Mouse (Mus musculus) activated CD4-positive, CD25-positive, alpha-beta regulatory T cell, adult 4 months (primary cell): ENCODE measurements at regions not wholly inside any gene's neighbourhood (a gene's known extent, or its start where the extent isn't known, plus 50 kb on each side); places are given as distances from the start of the nearest gene placed in this dataset.
A peak's percentile ranks its signal among the peaks of the same experiment; 100 is the strongest.
"Not testable (repeated sequence)": the region's sequence is repeated elsewhere in the genome, so short reads cannot be mapped to it uniquely, and the experiment has no call there.

Source experiments
- ATAC-seq: one replicate; pipeline ENCODE4 v1.8.0; 2017

GRCm38 (mm10) chr9:88238346-88238745 is 88.7 kb upstream of the Nt5e start:
- ATAC-seq, result no peak

GRCm38 (mm10) chr9:88240740-88241139 is 86.3 kb upstream of the Nt5e start:
- ATAC-seq, result no peak

DNA sequence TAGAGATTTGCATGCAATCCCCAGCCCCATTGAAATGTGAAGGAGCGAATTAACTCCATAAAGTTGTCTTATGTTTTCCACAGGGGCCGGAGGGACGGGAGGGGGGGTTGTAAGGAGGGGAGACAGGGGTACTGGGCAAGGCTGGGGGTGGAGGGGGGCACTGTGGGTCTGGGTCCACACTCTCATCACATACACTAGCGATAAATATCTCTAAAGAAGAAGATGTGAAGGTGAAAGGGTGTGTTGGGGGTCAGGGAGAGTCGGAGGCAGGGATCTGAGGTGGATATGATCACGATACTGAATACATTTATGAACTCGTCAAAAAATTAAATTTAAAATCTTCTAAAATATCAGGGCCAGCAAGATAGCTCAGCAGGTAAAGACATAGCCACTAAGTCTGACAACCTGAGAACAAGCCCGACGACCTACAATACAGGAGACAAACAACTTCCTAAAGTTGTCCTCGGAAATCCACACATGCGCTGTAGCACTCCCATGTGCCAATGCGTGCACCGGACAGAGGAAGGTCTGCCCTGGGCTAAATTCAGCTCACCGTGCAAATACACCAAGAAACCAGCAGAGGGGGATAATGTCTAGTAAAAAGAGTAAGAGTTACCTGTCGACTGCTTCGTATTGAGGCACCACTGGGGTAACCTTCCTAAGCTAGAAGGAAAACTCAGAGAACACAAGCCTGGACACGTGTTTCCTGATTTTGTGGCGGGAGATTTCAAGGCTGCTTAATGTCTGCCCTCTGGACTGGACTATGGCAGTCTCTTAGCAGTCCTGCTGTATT is 85.6 kb upstream of the Nt5e start:
- peak; percentile 100 for ATAC-seq

GRCm38 (mm10) chr9:88242530-88242929 is 84.5 kb upstream of the Nt5e start:
- ATAC-seq, result no peak

DNA sequence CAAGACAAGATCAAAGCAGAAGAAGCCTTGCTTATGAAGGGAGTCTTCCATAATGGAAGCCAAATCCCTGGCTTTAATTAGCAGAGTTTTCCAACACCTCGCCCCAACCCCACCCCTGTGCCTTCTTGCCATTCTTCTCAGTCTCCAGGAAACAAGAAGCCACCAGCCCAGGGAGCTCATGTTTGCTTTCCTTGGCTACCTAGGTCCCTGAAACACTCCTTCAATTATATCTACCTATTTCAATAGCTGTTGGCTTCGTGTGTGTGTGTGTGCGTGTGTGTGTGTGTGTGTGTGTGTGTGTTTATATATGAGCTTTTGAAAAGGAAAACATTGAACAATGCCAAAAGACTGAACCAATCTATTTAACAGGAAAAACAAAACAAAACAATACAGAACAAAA is 82.5 kb upstream of the Nt5e start:
- no peak for ATAC-seq

DNA sequence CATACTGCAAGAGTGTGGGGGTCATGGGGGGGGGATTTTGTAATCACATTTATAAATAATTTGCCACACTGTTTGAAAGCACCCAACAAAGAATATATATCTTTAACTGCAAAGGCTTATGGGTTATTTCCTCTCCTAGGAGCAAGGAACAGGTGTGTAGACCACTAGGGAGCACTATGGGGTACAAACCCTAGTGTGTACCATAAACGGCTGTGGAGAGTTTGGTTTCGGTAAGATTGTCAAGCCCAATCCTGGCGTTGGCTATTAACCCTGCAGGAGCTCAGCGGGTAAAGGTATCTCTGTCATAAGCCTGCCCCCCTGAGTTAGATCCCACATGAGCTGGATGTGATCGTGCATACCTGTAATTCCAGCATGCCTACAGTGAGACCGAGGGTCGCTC is 71.0 kb upstream of the Nt5e start:
- no peak for ATAC-seq

DNA sequence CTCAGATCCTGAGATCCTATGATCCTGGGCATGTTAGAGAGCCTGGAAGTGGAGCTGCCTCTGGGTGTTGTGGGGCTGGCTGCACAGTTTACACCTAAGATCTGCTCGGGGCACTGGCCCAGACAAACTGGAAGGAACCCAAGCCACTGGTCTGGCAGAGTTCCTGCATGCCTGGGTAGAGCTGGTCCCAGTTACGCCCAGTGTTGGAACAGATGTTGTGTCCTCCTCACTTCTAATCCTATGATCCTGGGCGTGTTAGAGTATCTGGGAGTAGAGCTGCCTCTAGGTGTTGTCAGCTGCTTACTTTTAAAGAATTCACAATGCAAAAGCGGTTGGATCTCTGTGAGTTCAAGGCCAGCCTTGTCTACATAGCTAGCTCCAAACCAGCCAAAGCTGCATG is 67.4 kb upstream of the Nt5e start:
- no peak for ATAC-seq

DNA sequence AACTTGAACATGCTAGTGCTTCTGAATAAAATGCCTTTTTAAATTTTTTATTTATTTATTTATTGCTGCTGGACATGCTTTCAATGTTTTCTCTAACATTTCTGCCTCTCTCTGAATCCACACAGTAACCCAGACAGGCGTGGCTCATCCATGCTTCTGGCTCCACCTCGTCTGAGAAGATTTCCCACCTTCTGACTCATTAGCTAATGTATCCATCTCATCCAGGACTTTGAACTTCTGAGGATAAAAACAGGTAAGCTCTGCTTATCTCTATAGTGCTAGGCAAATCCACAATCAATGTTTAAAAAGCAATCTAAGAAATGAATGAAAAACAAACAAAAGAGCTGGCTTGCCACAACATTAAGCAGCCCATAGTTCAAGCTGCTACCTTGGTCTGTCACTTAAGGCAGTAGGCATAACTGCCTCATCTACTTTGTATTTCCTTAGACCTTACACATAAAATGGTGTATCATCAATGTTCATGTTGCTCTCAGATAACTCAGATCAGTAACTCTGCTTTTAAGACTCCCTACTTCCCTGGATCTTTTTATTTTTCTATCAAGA is 66.8 kb upstream of the Nt5e start:
- no peak for ATAC-seq

DNA sequence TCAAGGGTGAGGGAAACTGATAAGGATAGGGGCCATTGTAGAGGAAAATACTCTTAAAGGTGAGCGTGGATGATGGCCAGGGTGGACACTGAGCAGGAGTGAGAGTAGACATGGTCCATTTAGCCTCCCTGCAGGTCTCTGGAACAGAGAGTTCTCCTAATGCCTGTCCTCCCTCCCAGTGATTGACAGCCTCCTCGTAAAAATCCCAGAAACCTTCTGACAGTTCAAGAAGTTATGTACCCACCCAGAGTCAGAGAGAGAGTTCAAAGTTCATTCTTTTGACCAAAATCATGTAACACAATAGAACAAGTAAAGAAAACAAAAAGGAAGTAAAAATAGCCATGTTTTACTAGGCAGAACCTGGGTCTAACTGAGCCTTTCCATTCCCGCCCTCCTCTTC is 64.5 kb upstream of the Nt5e start:
- ATAC-seq, result no peak

GRCm38 (mm10) chr9:88266346-88266745 is 60.7 kb upstream of the Nt5e start:
- ATAC-seq, result not testable (repeated sequence)

DNA sequence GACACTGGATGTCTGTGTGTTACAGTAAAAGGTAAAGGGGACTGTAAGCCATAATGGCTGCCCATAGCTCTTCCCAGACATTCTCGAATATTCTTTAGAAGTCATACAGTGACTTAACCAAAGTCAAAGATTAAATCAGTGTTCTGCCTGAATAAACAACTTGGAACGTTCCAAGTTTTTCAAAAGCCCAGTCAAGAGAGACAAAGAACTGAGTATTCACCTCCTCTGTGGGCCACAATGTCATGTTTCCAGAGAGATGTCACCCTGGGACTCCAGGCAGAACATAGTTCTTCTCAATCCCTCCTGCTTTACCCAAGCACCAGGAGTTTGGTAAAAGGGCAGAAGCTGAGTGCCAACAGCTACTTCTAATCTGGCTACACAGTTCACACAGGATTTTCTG is 58.2 kb upstream of the Nt5e start:
- no peak for ATAC-seq

DNA sequence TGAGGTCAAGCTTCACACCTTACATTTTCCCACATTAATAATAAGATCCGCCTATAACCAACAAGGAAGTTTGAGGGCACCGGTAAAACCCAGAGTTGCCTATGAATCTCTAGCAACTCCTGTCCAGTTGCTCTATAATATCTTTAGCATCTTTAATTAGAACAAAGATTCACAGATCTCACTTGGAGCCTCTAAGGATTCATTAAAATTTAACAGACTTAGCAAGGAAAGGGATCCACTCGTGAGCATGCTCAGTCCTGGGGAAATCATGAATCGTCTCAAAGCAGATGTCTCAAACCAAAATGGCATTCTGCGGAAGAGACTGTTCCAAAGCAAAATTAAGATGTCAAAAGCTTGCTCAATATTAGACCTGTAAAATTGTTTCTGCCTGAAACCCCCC is 57.8 kb upstream of the Nt5e start:
- no peak for ATAC-seq

GRCm38 (mm10) chr9:88270836-88271235 is 56.2 kb upstream of the Nt5e start:
- no peak for ATAC-seq

- ATAC-seq, result peak; percentile 54
These were observed 53.7 kb upstream of the Nt5e start for GRCm38 (mm10) chr9:88273304-88273703.

DNA sequence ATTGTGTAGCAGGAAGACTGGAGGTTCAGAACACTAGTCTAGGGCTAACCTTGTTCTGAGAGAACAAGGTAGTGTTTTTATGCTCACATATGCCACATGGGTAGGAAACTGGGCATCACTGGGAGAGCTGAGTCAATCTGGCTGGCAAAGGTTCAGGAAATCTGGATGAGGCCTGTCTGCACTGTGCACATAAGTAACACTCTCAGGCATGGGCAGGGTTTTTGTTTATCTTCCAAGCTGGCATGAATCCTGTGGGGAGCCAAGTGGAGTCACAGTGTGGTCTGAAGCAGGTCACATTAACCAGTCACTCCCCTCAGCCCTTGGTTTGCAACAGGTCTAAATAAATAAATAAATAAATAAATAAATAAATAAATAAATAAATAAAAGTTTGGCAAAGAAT is 53.0 kb upstream of the Nt5e start:
- ATAC-seq, result no peak

DNA sequence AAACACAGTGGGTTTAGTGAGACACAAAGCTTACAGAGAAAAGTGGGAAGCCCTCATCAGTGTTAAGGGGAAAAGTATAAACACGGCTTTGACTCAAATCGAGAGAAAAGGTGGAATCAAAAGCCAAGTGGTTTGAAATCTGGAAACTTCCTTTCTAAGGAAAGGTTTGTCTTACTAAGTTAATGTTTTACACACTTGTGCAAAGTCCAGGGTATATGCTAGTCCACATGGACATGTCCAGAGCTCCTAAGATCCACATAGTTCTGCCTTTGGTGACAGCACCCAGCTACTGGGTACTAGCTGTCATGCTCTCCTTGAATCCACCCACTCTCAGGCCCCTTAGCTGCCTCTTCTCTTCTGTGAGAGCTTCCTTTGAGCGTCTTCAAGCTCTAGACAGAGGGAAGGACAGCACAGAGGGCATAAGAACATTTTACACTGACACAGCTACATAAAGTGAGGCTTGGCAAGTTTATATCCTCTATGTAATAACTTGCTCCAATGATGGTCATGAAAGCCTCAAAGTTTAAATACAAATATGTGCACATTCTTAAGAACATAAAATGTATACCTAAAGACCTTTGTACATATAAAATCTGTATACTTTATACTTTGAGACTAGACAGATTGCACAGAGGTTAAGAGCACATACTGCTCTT is 52.2 kb upstream of the Nt5e start:
- ATAC-seq, result no peak

- ATAC-seq, result no peak
These were observed 50.9 kb upstream of the Nt5e start for GRCm38 (mm10) chr9:88276023-88276568.

DNA sequence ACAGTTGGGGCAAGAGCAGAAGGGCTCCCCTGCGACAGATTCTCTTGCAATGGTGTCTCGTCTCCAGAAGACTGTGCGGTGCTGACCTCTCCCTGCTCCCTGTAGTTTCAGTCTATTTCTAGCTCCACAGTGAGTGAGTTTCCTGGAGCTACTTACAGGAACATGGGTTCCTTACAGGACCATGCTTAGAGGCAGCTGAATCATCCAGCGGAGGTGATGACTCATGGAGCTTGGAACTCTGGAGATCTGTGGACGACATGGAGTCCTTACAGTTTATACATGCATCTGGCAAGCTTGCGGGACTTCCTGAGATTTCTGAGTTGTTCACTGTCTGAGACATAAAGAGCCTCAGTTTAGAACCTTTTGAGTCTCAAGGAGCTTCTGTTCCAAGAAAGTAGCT is 50.0 kb upstream of the Nt5e start:
- no peak for ATAC-seq
